Mouse (Mus musculus) thymus, postnatal 36 days (tissue): Measurements from ENCODE around the gene Cypt4.
"Not testable (repeated sequence)": the region's sequence is repeated elsewhere in the genome, so short reads cannot be mapped to it uniquely, and the experiment has no call there.

Experiments
- DNase-seq, 2 experiments: peaks; one replicate each; pipeline ENCODE4 v3.0.0; 2022; ENCODE audit warnings: mixed read lengths in 2 of 2

Gene Cypt4

GRCm38 (mm10) chr9:24624896-24625295, at the start of gene Cypt4:
TSS of gene Cypt4 (plus strand) at chr9:24625196.
- no peak for DNase-seq

- not testable (repeated sequence) for DNase-seq
These were observed 12.3 kb downstream of the Cypt4 start for GRCm38 (mm10) chr9:24637341-24637740.
